Mouse (Mus musculus) heart, adult 2 months (tissue): ENCODE results near the gene Ttll3. TPM values are rescaled to one million over a fixed set of nuclear protein-coding genes. Genes with fewer than 3 reads are reported as not detected.

Experiments used
- DNase-seq, 2 experiments: peaks; one replicate each; pipeline ENCODE4 v3.0.0; 2021
- H3K27ac ChIP-seq: fragments of 200-600 bp; 2 replicates; pipeline ENCODE4 v1.8.1; 2022
- H3K27me3 ChIP-seq: fragments of 200-500 bp; 2 replicates; pipeline ENCODE4 v1.6.1; 2012; ENCODE audit warnings: mild to moderate bottlenecking, low read length, inconsistent platforms, mixed read lengths; ENCODE audit not compliant: control insufficient read depth, insufficient read depth
- H3K36me3 ChIP-seq: fragments of 200-500 bp; 2 replicates; pipeline ENCODE4 v1.6.1; 2012; ENCODE audit warnings: low read length, inconsistent platforms; ENCODE audit not compliant: control insufficient read depth, insufficient read depth
- H3K4me1 ChIP-seq: fragments of 200-500 bp; 2 replicates; pipeline ENCODE4 v1.6.1; 2011; ENCODE audit warnings: low read length; ENCODE audit not compliant: control insufficient read depth, insufficient read depth
- H3K4me3 ChIP-seq: fragments of 200-600 bp; 2 replicates; pipeline ENCODE4 v1.8.1; 2022
- H3K79me2 ChIP-seq: fragments of 200-500 bp; replicated peaks from 2 replicates; pipeline ENCODE4 v1.6.1; 2012; ENCODE audit warnings: mild to moderate bottlenecking, inconsistent platforms, low read length, moderate library complexity, mixed read lengths; ENCODE audit not compliant: control insufficient read depth, insufficient read depth
- H3K9ac ChIP-seq: fragments of 200-500 bp; 2 replicates; pipeline ENCODE4 v1.6.1; 2012; ENCODE audit warnings: low read depth, mild to moderate bottlenecking, control low read depth, inconsistent platforms, low read length, mixed read lengths
- CTCF ChIP-seq: fragments of 200-600 bp; IDR thresholded peaks from 2 replicates; pipeline ENCODE4 v1.8.1; 2022; ENCODE audit warnings: antibody characterized with exemption, mild to moderate bottlenecking, moderate library complexity
- EP300 ChIP-seq: fragments of 200-500 bp; IDR thresholded peaks from 2 replicates; pipeline ENCODE4 v1.6.1; 2011; ENCODE audit warnings: low read depth, low read length, control low read depth; ENCODE audit not compliant: insufficient read depth
- POLR2A ChIP-seq: fragments of 200-500 bp; IDR thresholded peaks from 2 replicates; pipeline ENCODE4 v1.6.1; 2011; ENCODE audit warnings: mild to moderate bottlenecking, low read depth, low read length, control low read depth; ENCODE audit not compliant: insufficient read depth
- WGBS: fragments of 180-500 bp; shearing (Covaris S2); methylation state at CpG from one replicate; pipeline ENCODE4 v1.1.7; 2018; 5-methylcytosine and 5-hydroxymethylcytosine counted together
- intact Hi-C: fragments of 180-260 bp; cut with DNase I; formaldehyde crosslinking; loops from one replicate; pipeline ENCODE4 v1.15.1; 2025
- polyA plus RNA-seq: library from polyadenylated mRNA; depleted of rRNA; stranded (reverse); fragments of >200 nt; gene quantifications from 2 replicates; pipeline ENCODE4 v1.2.3, GENCODE M21; 2012
- total RNA-seq, 2 experiments: library from RNA; stranded (reverse); gene quantifications; 2 replicates each; pipeline ENCODE4 v1.2.3; 2021

The Ttll3 gene
- total and polyA plus RNA-seq, 3 experiments = 0.97 to 4.8 (median 1.5) TPM

DNA sequence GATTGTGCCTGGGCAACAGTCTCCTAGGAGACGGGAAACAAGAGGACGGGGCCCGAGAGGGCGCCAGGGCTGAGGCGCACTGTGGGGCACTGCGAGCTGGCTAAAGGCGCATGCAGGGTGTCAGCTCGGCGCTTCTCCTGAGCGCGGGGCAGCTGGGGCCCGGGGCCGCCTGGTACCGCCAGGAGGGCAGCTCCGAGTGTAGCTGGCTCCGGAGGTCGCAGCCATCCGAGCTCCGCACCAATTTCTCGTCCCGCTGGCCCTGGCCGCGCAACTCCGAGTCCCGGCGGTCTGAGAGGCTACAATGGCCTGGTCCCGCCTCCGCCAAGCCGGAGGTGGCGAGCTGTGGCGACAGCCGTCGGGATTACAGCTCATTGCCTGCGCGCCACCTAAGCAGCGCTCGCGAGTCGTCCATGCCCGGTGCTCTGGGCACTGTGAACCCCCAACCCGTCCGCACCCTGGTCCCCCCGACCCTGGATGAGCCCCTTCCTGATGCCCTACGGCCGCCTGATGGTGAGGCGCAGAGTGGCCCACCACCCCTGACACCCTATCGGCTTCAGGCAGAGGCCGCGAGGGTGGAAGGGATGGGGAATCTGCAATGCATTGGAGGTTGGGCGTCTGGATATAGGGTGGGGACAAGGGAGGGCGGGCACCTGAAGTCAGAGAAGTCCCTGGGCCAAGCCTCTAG is 3.5 kb downstream of the Ttll3 start:
- no peaks in the 10 kb centered on the region for H3K79me2 ChIP-seq
- WGBS = 7% methylated on average over 51 of the region's 51 CpGs
- H3K4me1 ChIP-seq = peaks cover 1% of the 10 kb centered on the region; the same call in 1 of the 2 replicates
- H3K27me3 ChIP-seq = no peaks in the 10 kb centered on the region
- peak; percentile 58 to 59 for DNase-seq
- TF ChIP-seq CTCF (no peak), EP300 (no peak), POLR2A (no peak)
- H3K4me3 ChIP-seq = peak overlapping the region; percentile 42
- H3K9ac ChIP-seq = peak overlapping the region; percentile 72
- H3K36me3 ChIP-seq = no peaks in the 10 kb centered on the region
- H3K27ac ChIP-seq = peak overlapping the region; percentile 28
- intact Hi-C loops = no loop called here

DNA sequence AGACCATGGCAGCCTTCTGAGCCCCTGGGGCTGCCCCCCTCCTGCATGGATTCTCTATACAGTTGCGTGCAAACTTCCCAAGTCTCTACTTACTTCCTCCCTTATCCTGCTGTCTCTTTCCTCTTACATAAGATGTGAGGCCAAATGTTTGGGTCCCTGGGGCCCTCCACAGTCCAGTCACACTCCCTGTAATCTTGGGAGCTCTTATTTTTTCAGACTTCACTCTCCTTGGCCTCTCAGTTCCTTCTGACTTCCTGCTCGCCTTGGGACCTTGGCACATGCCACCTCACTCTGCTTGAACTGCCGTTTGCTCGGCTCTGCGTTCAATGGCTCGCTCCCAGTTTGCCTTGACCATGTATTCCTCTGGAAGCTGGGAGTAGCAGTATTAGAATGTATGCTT is 4.9 kb downstream of the Ttll3 start:
- WGBS = 69% methylated on average over 6 of the region's 6 CpGs
- Histone ChIP-seq H3K27ac (no peak overlapping the region; the same call in 1 of the 2 replicates), H3K4me3 (no peak overlapping the region), H3K9ac (no peak overlapping the region), H3K27me3 (no peaks in the 10 kb centered on the region), H3K4me1 (peaks cover 1% of the 10 kb centered on the region; the same call in 1 of the 2 replicates), H3K36me3 (no peaks in the 10 kb centered on the region), H3K79me2 (no peaks in the 10 kb centered on the region)
- intact Hi-C loops = no loop called here
- TF ChIP-seq CTCF (no peak), EP300 (no peak), POLR2A (no peak)
- no peak for DNase-seq

DNA sequence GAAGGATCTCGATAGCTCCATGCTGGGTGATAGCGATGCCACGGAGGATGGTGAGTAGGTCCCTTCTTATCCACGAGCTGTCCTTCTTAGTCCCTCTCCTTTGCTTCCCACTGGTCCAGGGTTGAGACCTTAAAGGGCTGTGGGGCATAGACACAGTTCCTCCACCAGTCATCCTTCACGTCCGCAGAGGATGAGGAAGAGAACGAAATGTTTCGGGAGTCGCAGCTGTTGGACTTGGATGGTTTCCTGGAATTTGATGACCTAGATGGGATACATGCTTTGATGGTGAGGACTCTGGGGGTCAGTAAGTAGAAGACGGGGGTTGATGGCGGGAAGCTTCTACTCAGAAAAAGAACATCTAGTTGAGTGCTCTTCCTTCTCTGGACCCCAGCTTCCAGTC is 5.8 kb downstream of the Ttll3 start:
- peaks cover 1% of the 10 kb centered on the region; the same call in 1 of the 2 replicates for H3K4me1 ChIP-seq
- H3K4me3 ChIP-seq = no peak overlapping the region
- H3K36me3 ChIP-seq = no peaks in the 10 kb centered on the region
- no peak overlapping the region for H3K27ac ChIP-seq
- TF ChIP-seq EP300 (no peak), CTCF (no peak)
- WGBS = 88% methylated on average over 11 of the region's 11 CpGs
- no peaks in the 10 kb centered on the region for H3K27me3 ChIP-seq
- no peak overlapping the region for H3K9ac ChIP-seq
- intact Hi-C loops = no loop called here
- no peak for DNase-seq
- no peaks in the 10 kb centered on the region for H3K79me2 ChIP-seq

DNA sequence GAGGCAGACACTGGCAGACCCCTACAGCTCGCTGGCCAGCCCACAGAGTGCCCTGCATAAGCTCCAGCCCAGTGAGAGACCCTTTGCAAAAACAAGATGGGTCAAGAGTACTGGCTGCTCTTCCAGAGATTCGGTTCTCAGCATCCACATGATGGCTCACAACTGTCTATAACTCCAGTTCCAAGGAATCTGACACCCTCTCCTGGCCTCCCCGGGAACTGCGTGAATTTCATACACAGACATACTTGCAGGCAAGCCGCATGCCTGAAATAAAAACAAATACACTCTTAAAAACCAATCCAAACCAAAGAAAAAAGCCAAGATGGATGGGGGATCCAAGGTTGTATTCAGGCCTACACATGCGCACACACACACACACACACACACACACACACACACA is 6.4 kb downstream of the Ttll3 start:
- H3K4me1 ChIP-seq = peaks cover 1% of the 10 kb centered on the region; the same call in 1 of the 2 replicates
- 92% methylated on average over 6 of the region's 6 CpGs for WGBS
- TF ChIP-seq CTCF (0 out of 2 replicates have a peak, but pooled peaks have one; percentile 10), POLR2A (no peak), EP300 (no peak)
- intact Hi-C loops = no loop called here
- no peak overlapping the region for H3K9ac ChIP-seq
- H3K79me2 ChIP-seq = no peaks in the 10 kb centered on the region
- H3K27me3 ChIP-seq = no peaks in the 10 kb centered on the region
- no peak overlapping the region for H3K4me3 ChIP-seq
- H3K27ac ChIP-seq = no peak overlapping the region
- DNase-seq = no peak
- no peaks in the 10 kb centered on the region for H3K36me3 ChIP-seq

DNA sequence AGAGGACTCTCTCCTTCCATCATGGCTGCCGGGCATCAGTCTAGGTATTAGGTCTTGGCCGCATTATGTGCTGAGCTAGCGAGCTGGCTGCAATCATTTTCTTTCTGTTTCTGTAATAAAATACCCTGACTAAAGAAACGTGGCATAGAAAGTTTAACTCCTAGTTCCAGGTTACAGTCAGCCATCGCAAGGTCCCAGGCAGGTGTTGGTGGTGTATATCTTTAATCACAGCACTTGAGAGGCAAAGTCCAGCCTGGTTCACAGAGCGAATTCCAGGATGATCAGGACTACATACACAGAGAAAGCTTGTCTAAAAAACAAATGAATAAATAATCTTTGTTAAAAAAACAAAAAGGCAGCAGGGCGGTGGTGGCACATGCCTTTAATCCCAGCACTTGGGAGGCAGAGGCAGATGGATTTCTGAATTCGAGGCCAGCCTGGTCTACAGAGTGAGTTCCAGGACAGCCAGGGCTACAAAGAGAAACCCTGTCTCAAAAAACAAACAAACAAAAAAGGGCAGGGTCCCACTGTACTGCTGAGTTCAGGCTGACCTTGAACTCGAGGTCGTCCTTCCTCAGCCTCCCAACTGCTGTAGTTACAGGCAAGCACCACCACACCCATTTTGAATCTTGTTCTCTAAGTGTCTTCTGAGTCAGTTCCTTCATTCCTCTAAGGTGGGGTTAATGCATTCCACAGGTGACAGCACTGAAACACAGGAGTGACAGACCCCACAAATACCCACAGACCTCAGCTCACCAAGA is 7.4 kb downstream of the Ttll3 start:
- no peak for DNase-seq
- Histone ChIP-seq H3K79me2 (no peaks in the 10 kb centered on the region), H3K4me1 (peaks cover 1% of the 10 kb centered on the region; the same call in 1 of the 2 replicates), H3K27me3 (no peaks in the 10 kb centered on the region), H3K36me3 (no peaks in the 10 kb centered on the region), H3K4me3 (no peak overlapping the region), H3K9ac (no peak overlapping the region), H3K27ac (no peak overlapping the region)
- WGBS = 89% methylated on average over 10 of the region's 10 CpGs
- intact Hi-C loops = no loop called here
- TF ChIP-seq EP300 (no peak), CTCF (no peak), POLR2A (no peak)

DNA sequence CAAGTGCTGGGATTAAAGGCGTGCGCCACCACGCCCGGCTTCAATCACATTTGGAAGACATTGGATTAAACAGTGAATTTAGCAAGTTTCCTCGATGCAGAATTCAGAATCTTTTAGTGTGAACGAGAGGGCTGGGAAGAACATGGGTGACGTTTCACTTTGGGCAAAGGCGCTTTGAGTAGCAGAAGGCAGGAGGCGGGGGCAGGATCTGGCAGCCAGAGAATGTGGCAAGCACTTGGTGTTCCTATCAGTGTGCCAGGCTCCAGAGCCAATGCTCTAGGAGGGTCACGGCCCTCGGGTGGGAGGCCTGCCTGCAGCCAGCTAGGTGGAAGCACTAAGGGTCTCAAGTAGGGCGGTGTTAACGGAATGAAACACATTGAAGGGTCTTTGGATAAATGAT is 13.0 kb downstream of the Ttll3 start:
- Histone ChIP-seq H3K27me3 (no peaks in the 10 kb centered on the region), H3K9ac (no peak overlapping the region), H3K27ac (no peak overlapping the region), H3K36me3 (no peaks in the 10 kb centered on the region), H3K4me3 (no peak overlapping the region), H3K79me2 (no peaks in the 10 kb centered on the region), H3K4me1 (no peaks in the 10 kb centered on the region)
- intact Hi-C loops = no loop called here
- TF ChIP-seq EP300 (no peak), CTCF (no peak), POLR2A (no peak)
- peak in 1 of 2 experiments; percentile 41 for DNase-seq
- 80% methylated on average over 13 of the region's 13 CpGs for whole genome bisulfite sequencing
